Mouse (Mus musculus): ENCODE results near the gene Fkbpl. TPM values are rescaled to one million over a fixed set of nuclear protein-coding genes. Genes with fewer than 3 reads are reported as not detected.
A peak's percentile ranks its signal among the peaks of the same experiment; 100 is the strongest.

Gene Fkbpl
- polyA plus RNA-seq, 1 experiment from 2014 or later = 16.1 TPM

- H3K4me3 ChIP-seq = peak within 1 kb of the TSS; percentile 85
- H3K36me3 ChIP-seq = peaks cover 6% of the 10 kb centered on the region; the same call in 1 of the 2 replicates
- H3K9ac ChIP-seq = peak within 1 kb of the TSS; percentile 70
- H3K4me2 ChIP-seq = peak within 1 kb of the TSS; percentile 96
- ATAC-seq (ENCODE audit: low FRiP score, low read depth) = no peak
- peak within 1 kb of the TSS; percentile 94 for H3K27ac ChIP-seq (replicated peaks)
- H3K27me3 ChIP-seq = peaks cover 7% of the 10 kb centered on the region
- no peaks in the 10 kb centered on the region for H3K9me3 ChIP-seq
- 5% methylated on average over 29 of the region's 29 CpGs for WGBS
- peaks cover 67% of the 10 kb centered on the region for H3K4me1 ChIP-seq (replicated peaks)
These were observed 16.5 kb upstream of the Fkbpl start, which contains the start of gene Ppt2 for GRCm38 (mm10) chr17:34627943-34628643. Gene Ppt2 (minus strand): TSS chr17:34628510.

- Histone ChIP-seq H3K27ac (replicated peaks) (peak overlapping the region; percentile 94), H3K9me3 (no peaks in the 10 kb centered on the region), H3K4me2 (peak overlapping the region; percentile 96), H3K9ac (peak overlapping the region; percentile 70; the same call in 1 of the 2 replicates), H3K27me3 (peaks cover 12% of the 10 kb centered on the region), H3K4me3 (peak overlapping the region; percentile 85), H3K36me3 (0 out of 2 replicates have a peak, but pooled peaks cover 6% of the 10 kb centered on the region), H3K4me1 (replicated peaks) (peaks cover 67% of the 10 kb centered on the region)
- 24% methylated on average over 5 of the region's 5 CpGs for WGBS
- ATAC-seq (ENCODE audit: low FRiP score, low read depth) = no peak
These were observed 16.0 kb upstream of the Fkbpl start for GRCm38 (mm10) chr17:34628644-34628967.

- WGBS = 1% methylated on average over 16 of the region's 16 CpGs
- H3K9me3 ChIP-seq = no peaks in the 10 kb centered on the region
- peak within 1 kb of the TSS; percentile 94 for H3K27ac ChIP-seq (replicated peaks)
- H3K27me3 ChIP-seq = peaks cover 13% of the 10 kb centered on the region
- peak within 1 kb of the TSS; percentile 70 for H3K9ac ChIP-seq
- peaks cover 67% of the 10 kb centered on the region for H3K4me1 ChIP-seq (replicated peaks)
- H3K4me3 ChIP-seq = peak within 1 kb of the TSS; percentile 85
- H3K36me3 ChIP-seq = 0 out of 2 replicates have a peak, but pooled peaks cover 4% of the 10 kb centered on the region
- H3K4me2 ChIP-seq = peak within 1 kb of the TSS; percentile 96
- peak; percentile 29; the same call in 1 of the 2 replicates for ATAC-seq (ENCODE audit: low FRiP score, low read depth)
These were observed 15.3 kb upstream of the Fkbpl start, which contains the start of gene Prrt1 for GRCm38 (mm10) chr17:34629221-34629751. Gene Prrt1 (plus strand): TSS chr17:34629533.

GRCm38 (mm10) chr17:34629796-34630603, 14.6 kb upstream of the Fkbpl start:
- 13% methylated on average over 12 of the region's 12 CpGs for WGBS
- Histone ChIP-seq H3K36me3 (0 out of 2 replicates have a peak, but pooled peaks cover 4% of the 10 kb centered on the region), H3K9ac (peak overlapping the region; percentile 50), H3K4me3 (peak overlapping the region; percentile 85), H3K4me1 (replicated peaks) (peaks cover 67% of the 10 kb centered on the region), H3K27ac (replicated peaks) (peak overlapping the region; percentile 94; the same call in 1 of the 2 replicates), H3K4me2 (peak overlapping the region; percentile 96), H3K9me3 (no peaks in the 10 kb centered on the region), H3K27me3 (peaks cover 13% of the 10 kb centered on the region)
- ATAC-seq (ENCODE audit: low FRiP score, low read depth) = no peak

GRCm38 (mm10) chr17:34630761-34631301, 13.7 kb upstream of the Fkbpl start:
- Histone ChIP-seq H3K4me3 (peak overlapping the region; percentile 85), H3K9ac (peak overlapping the region; percentile 50), H3K27me3 (peaks cover 13% of the 10 kb centered on the region), H3K9me3 (no peaks in the 10 kb centered on the region), H3K4me2 (peak overlapping the region; percentile 96), H3K4me1 (replicated peaks) (peaks cover 60% of the 10 kb centered on the region), H3K27ac (replicated peaks) (no peak overlapping the region), H3K36me3 (no peaks in the 10 kb centered on the region)
- WGBS = 2% methylated on average over 47 of the region's 48 CpGs
- no peak for ATAC-seq (ENCODE audit: low FRiP score, low read depth)

- no peak overlapping the region for H3K27ac ChIP-seq (replicated peaks)
- H3K9ac ChIP-seq = peak overlapping the region; percentile 40
- peak overlapping the region; percentile 85 for H3K4me3 ChIP-seq
- H3K4me1 ChIP-seq (replicated peaks) = peaks cover 52% of the 10 kb centered on the region
- H3K4me2 ChIP-seq = peak overlapping the region; percentile 96
- 6% methylated on average over 12 of the region's 12 CpGs for WGBS
- H3K36me3 ChIP-seq = no peaks in the 10 kb centered on the region
- no peak for ATAC-seq (ENCODE audit: low FRiP score, low read depth)
- H3K27me3 ChIP-seq = peaks cover 13% of the 10 kb centered on the region
- no peaks in the 10 kb centered on the region for H3K9me3 ChIP-seq
These were observed 12.9 kb upstream of the Fkbpl start for GRCm38 (mm10) chr17:34631647-34632046.

- H3K27me3 ChIP-seq = peaks cover 13% of the 10 kb centered on the region
- H3K27ac ChIP-seq (replicated peaks) = no peak overlapping the region; the same call in 1 of the 2 replicates
- H3K4me2 ChIP-seq = peak overlapping the region; percentile 96
- 2% methylated on average over 26 of the region's 26 CpGs for WGBS
- no peak for ATAC-seq (ENCODE audit: low FRiP score, low read depth)
- peak overlapping the region; percentile 85 for H3K4me3 ChIP-seq
- H3K9ac ChIP-seq = peak overlapping the region; percentile 40; the same call in 1 of the 2 replicates
- no peaks in the 10 kb centered on the region for H3K9me3 ChIP-seq
- H3K36me3 ChIP-seq = no peaks in the 10 kb centered on the region
- peaks cover 50% of the 10 kb centered on the region for H3K4me1 ChIP-seq (replicated peaks)
These were observed 12.3 kb upstream of the Fkbpl start for GRCm38 (mm10) chr17:34632261-34632691.

GRCm38 (mm10) chr17:34635671-34636070, 8.9 kb upstream of the Fkbpl start:
- Histone ChIP-seq H3K36me3 (no peaks in the 10 kb centered on the region), H3K27me3 (peaks cover 13% of the 10 kb centered on the region), H3K4me2 (no peak overlapping the region), H3K4me1 (replicated peaks) (peaks cover 19% of the 10 kb centered on the region), H3K27ac (replicated peaks) (no peak overlapping the region), H3K4me3 (no peak overlapping the region), H3K9me3 (no peaks in the 10 kb centered on the region), H3K9ac (no peak overlapping the region)
- no peak for ATAC-seq (ENCODE audit: low FRiP score, low read depth)
- 74% methylated on average over 2 of the region's 2 CpGs for WGBS

GRCm38 (mm10) chr17:34637459-34637858, 7.1 kb upstream of the Fkbpl start:
- Histone ChIP-seq H3K27me3 (0 out of 2 replicates have a peak, but pooled peaks cover 7% of the 10 kb centered on the region), H3K36me3 (no peaks in the 10 kb centered on the region), H3K4me2 (no peak overlapping the region), H3K4me1 (replicated peaks) (peaks cover 10% of the 10 kb centered on the region), H3K9ac (no peak overlapping the region), H3K27ac (replicated peaks) (no peak overlapping the region), H3K4me3 (no peak overlapping the region), H3K9me3 (no peaks in the 10 kb centered on the region)
- WGBS = 73% methylated on average over 3 of the region's 3 CpGs
- no peak for ATAC-seq (ENCODE audit: low FRiP score, low read depth)

- Histone ChIP-seq H3K4me3 (no peak overlapping the region), H3K9me3 (no peaks in the 10 kb centered on the region), H3K27me3 (no peaks in the 10 kb centered on the region), H3K27ac (replicated peaks) (no peak overlapping the region), H3K36me3 (no peaks in the 10 kb centered on the region), H3K4me1 (replicated peaks) (peaks cover 9% of the 10 kb centered on the region), H3K9ac (no peak overlapping the region), H3K4me2 (no peak overlapping the region)
- 84% methylated on average over 7 of the region's 7 CpGs for WGBS
- ATAC-seq (ENCODE audit: low FRiP score, low read depth) = no peak
These were observed 4.9 kb upstream of the Fkbpl start for GRCm38 (mm10) chr17:34639461-34640255.

Data from hindbrain, embryonic 15.5 days (tissue).